Mouse (Mus musculus) ES-CJ7 (cell line): ENCODE measurements around the gene Tceal3.
"Not testable (repeated sequence)": the region's sequence is repeated elsewhere in the genome, so short reads cannot be mapped to it uniquely, and the experiment has no call there.

ENCODE experiments used
- DNase-seq: peaks from one replicate; pipeline ENCODE4 v3.0.0; 2011; ENCODE audit warnings: low read depth, low spot score

The Tceal3 gene

DNA sequence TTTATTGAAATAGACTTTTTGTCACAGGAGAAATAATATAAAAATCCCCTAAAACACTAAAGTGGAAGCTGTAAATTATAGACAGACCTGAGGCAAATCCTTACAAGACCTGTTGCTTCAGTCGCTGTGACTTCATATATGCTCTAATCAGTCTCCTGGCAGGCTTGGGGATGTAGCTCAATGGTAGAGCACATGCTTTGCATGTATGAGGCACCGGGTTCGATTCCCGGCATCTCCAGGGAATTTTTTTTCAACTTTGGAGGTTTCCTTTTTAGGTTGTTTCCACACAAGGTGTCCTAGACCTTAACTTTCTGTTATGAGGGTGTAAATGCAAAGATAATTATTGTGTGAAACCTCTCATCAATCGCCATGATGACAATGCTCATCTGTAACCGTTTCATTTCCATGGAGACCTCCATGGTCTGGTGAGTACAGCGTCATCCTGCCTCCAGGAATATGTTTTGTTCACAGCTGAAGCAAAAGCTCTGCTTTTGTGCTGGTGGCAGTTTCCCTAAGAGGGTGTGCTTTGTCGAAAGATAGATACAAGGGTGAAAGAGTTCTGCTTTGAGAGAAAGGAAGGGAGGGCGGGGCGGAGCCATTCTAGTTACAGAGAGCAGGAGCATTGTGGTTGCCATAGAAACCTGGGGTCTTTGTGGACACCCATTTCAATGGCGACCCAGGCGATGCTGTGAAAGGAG is at the start of gene Tceal3:
Gene Tceal3 (plus strand): TSS at position 644 of the 698 bp plus-strand sequence.
- DNase-seq: peak; percentile 40

DNA sequence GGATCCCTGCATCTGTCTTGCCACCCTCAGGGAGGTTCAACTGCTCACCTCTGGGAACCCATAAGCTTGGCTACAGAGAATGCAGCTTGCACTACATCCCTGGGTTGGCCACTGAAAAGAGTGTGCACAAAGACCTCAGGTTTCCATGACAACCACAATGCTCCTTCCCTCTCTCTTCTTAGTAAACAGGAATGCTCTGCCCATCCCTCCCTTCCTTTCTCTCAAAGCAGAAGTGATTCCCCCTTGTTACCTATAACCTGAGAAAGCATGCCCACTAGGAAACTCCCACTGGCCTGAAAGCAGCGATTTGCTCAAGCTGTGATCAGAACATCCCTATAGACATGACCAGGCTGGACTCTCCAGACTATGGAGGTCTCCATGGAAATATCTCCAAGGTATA is 46.7 kb upstream of the Tceal3 start, which contains the start of gene Kir3dl2:
Gene Kir3dl2 (minus strand): TSS at position 101 of the 400 bp plus-strand sequence.
- DNase-seq: not testable (repeated sequence)

DNA sequence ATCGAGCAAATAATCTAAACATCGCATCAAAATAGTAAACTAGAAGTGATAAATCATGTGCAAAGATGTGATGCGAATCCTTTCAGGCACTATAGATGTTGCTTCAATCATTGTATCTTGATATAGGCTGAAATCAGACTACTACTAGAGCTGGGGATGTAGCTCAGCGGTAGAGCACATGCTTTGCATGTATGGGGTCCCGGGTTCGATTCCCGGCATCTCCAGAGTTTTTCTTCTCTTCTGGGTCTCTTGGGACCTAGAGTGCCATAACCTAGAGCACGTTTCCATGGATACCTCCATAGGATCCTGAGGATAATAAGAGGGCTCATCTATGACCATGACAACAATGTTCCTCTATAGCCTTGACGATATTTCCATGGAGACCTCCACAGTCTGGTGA is 21.5 kb upstream of the Tceal3 start:
- not testable (repeated sequence) for DNase-seq

DNA sequence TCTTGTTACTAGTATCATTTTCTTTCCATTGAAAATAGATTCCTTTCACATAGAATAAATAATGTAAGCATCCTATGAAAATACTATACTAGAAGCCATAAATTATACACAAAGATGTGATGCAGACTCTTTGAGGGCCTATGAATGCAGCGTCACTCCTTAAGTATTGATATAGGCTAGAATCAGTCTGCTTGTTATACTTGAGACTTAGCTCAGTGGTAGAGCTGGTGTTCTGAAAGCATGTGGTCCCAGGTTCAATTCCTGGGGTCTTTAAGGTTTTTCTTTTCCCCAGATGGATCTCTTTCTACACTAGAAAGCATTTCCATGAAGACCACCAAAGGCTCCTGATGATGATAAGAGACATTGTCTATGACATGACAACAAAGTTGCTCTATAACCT is 6.0 kb upstream of the Tceal3 start:
- no peak for DNase-seq

DNA sequence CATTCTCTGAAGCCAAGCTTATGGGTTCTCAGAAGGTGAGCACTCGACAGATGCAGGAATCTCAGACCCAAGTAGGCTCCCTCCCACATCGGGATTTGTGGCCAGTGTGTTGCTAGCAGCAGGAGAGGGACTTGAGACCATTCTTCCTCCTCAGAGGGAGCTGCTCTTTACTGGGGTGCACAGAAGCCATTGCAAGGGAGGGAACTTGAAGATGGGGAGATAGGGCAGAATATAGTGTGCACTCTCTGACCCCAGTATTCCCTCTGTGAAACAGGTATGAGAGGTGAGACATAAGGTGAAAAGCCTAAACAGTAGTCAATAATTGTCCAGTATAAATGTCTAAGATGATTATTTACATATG is 235 bp downstream of the Tceal3 start:
- no peak for DNase-seq

DNA sequence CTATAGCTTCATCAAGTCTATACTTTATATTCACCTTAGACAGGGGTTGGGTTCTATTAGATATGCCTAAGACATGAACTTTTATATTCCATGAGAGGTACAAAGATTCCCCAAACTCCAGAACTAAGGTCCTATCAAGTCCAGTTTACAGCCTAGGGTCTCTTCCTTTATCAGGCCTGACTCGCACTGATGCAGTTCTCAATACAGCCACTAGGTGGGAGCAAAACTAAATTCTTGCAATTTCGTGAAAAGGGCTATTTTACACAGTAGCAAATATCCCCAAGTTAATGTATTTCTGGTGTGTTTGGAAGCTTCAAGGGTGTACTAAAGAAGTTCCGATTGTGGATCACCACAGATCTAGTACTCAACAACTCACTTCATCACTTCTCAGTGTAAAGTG is 8.8 kb downstream of the Tceal3 start:
- DNase-seq: peak; percentile 14

DNA sequence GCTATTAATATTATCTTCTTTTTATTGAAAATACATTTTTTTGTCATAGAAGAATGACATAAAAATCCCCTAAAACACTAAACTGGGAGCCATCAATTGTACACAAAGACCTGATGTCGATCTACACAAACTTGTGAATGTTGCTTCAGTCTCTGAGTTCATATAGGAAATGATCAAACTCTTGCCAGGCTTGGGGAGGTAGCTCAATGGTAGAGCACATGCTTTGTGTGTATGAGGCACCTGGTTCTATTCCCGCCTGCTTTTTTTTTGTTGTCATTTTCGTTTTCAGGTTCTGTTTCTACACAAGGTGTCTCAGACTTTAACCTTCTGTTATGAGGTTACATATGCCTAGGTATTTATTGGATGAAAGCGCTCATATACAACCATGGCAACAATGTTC is 16.3 kb downstream of the Tceal3 start:
- no peak for DNase-seq

DNA sequence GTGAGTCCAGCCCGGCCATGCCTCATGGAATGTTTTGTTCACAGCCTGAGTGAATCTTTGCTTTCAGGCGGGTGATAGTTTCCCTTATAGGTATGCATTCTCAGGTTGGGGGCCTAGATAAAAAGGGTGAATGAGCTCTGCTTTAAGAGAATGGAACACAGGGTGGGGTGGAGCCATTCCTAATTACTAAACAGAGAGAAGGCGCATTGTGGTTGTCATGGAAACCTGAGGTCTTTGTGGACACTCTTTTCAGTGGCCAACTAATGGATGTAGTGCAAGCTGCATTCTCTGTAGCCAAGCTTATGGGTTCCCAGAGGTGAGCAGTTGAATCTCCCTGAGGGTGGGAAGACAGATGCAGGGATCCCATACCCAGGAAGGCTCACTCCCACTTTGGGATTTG is 16.8 kb downstream of the Tceal3 start:
- DNase-seq: no peak

DNA sequence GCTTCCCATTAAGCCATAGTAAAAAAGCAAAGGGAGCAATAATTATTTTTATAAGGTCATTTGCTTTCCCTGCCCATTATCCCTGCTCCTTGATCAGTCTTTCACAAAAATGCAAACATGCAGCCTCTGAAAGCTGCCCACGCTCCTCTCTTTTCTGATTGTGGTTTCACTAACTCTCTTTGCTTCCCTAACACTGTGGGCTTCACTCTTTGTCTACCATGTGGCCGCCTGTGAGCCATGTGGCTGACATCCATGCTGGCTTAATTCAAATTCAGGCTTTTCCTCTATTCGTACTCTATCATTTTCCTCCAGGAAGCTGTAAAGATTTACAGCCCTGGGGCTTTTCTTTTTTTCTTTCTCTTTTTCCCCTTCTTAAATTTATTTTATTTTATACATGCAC is 20.7 kb downstream of the Tceal3 start:
- no peak for DNase-seq

DNA sequence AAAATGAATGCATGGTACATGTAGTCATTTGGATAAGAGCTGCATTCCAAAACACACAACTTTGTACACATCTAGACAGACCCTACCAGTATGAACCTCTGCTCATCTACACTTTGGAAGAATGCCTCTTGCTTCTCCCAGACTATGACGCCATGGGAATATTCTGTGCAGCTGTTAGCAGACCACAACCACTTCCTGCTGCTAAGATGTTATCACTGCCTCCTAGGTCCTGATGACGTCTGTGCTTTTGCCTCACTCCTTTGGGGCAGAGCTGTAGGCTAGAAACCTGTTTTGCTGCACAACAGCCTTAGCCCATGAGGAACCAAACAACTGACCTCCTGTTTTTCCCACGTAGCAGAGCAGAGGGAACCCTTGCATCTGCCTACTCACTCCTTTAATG is 25.2 kb downstream of the Tceal3 start:
- not testable (repeated sequence) for DNase-seq

DNA sequence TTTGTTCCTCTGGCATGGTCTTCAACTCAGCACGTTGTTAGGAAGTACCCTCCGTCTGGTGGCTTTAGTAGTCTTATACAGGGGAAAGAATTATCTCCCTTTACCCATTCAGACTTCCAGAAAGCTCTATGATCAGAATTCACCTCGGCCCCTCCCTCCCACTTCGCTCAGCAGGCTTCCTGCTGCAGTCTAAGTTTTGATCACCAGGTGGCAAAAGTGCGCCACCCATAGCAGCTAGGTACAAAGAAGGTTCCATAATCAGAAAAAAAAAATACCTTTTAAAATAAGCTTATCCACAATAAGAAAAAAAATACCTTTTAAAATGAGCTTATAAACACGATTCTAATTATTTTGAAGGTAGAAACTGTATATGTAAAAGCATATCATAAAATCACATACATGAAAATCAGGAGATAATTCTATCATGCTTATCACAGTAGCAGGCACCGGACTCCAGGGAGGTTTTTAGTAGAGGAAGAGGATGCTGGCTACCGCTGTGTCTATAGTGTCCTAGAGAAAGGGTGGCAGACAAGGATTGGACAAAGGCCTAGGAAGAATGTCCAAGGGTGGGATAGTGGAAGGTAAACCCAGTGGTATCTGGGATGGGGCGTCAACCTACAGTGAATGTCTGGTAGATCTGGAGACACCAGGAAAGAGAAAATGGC is 34.4 kb downstream of the Tceal3 start:
- peak; percentile 5 for DNase-seq

DNA sequence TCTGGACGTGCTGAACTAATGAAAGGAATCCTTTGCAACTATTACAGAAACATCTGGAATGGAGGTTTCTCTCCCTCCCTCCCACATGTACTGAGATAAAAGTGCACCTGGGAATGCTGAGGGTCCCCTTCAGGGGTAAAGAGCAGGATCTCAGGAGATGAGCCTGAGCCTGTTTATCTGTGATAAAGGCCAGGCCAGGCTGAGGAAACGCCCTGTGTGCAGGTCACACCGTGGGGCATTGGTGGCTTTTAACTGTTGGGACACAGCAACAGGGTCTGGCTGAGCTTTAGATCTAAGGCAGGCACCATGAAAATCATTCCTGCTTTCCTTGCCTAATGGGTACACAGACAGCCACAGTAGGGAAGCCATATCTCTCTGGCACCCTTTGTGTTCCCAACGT is 35.3 kb downstream of the Tceal3 start:
- no peak for DNase-seq

DNA sequence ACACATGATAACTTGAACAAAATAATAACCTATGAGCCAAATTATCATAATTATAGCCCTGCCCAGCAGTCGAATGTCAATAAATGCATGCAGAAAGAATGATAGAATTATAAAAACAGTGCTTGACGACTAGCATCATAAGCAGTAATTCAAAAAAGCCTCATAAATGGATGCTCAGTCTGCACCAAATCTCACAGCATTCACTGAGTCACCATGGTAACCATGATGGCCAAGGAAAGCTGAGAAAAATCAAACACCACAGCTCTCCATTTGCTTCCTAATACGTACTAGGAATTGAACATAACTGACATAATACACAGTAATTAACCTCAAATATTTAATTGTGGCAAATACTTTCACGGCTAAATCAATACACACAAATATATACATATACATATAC is 44.5 kb downstream of the Tceal3 start:
- DNase-seq: no peak

DNA sequence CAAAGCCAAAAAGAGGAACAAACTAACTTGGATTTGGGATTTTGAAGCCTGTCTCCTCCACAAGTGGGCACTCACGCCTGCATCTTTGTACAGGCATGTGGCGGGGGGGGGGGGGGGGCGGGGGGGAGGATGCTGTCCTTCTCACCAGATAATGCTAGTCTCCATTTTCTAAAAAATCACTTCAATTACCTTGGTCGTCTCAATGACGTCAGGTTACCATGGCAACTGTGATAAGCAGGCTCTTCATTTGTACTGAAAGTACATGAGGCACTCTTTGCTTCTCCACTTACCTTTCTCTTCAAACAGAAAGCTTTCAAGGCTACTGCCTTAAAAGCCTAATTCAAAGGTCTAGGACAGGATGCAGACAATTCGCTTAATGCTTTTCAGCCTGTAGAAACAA is 49.1 kb downstream of the Tceal3 start:
- DNase-seq: peak; percentile 4

DNA sequence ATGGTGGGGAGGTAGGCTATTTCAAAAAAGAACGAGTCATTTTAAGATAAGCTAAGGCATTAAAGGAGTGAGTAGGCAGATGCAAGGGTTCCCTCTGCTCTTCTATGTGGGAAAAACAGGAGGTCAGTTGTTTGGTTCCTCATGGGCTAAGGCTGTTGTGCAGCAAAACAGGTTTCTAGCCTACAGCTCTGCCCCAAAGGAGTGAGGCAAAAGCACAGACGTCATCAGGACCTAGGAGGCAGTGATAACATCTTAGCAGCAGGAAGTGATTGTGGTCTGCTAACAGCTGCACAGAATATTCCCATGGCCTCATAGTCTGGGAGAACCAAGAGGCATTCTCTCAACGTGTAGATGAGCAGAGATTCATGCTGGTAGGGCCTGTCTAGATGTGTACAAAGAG is 55.2 kb downstream of the Tceal3 start:
- DNase-seq: not testable (repeated sequence)

DNA sequence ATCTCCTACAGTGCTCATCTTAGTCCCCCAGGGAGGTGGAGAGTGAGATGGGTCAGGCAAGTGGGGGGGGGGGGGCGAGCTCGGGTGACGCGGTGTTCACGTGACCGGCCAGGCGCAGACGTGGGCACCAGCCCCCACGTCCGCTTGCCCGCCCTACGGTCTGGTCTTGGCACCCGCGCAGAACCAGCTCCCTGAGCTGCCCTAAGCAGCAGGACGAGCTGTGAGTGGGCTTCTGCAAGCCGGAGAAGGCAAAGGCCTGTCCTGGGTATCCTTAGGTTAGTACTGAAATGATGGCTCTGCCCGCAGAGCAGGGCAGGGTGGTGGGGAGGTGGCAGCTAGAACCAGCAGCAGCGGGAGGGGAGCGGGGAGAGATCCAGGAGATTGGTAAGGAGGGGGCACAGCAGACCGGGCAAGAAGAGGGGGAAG is 75.7 kb downstream of the Tceal3 start:
- no peak for DNase-seq

DNA sequence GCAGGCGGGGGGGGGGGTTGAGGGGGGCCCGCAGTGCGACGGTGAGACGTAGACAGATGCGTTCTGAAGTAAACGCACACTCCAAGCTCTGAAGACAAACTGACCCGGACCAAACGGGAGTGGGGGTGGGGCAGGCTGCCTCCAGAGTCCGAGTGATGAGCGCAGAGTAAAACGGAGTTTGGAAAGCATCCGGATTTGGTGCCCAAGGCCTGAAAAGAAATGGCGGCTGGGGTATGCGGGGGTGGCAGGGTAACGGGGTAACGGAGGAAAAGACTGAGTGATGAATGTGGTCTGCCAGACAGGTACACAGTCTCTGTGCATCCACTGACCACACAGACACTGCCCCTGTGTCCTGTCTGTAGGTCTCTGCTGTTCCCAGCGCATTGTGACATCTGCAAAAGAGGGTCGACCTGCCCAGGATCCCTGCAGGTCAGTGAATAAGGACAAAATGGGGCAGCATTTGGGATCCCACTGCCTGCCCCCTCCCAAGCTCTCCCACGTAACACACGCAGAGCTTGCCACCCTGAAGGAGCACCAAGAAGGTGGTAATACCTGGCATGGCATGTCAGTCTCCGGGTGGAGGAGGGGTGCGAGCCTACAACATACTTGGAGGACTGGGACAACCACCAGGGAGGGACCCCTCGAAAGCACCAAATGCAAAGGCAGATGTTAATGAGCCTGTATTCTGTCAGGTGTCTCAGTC is 76.3 kb downstream of the Tceal3 start:
- not testable (repeated sequence) for DNase-seq

DNA sequence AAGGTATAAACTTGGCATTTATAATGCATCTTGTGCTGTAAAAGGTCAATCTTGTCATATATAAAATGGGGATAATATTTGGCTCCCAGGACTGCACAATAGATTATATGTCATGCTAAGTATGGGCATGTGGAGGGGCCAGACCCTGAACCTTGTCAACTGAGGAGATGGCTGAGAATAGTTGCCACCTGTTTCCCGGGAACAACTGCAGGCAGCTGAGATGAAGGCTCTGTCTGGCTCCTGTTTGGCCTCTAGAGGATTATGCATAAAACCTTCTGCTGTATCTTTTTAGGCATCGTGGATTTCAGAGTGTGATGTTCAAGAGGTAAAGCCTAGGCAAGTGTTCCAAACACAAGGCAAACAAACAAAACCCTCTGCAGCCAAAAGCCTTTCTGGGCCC is 78.2 kb downstream of the Tceal3 start:
- DNase-seq: no peak

DNA sequence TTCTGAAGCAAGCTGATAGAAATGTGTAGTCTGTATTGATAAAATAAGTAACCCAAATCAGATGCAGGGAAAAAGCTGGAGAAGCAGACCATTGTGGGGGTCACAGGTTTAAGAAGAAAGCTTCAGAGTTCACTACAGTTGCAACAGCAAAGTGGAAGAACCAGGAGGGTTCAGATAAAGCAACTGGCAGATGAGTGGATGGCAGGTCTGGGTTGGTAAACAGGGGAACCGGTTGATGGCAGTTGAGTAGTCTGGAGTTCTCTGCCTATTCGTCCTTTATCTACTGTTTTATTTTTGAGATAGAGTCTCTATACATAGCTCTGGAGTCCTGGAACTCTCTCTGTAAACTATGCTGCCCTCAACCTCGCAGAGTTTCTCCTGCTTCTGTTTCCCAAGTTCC is 90.3 kb downstream of the Tceal3 start:
- DNase-seq: no peak

DNA sequence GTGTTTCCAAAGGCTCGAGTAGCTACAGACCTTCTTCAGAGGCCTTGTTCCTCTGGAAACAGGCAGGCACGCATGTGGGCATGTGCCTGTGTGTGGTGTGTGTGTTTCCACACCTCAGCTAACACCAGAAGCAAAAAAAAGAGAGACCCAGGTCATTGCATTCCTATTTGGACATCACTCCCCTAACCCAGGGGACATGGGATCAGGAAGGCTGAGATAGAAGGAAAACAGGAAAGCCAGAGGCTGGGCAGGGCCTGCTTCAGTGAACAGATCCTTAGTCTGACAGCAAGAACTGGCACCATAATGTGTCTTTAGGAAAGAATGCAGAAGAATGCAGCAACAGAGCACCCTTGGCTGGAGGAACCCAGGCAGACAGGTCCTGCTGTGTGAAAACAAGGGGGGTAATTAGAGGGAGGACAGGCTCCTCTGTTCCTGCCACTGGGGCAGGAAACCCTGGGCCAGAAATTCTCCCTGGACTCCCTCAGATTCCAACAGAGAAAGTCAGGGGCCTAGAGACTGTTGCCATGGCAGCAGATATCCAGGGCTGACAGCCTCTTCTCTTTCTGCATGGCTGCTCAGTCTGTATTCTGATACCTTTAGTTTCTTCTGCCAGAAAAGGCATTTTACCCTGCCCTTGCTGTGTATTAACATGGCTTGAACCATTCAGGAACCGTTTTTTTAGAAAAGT is 101.1 kb downstream of the Tceal3 start:
- DNase-seq: not testable (repeated sequence)

DNA sequence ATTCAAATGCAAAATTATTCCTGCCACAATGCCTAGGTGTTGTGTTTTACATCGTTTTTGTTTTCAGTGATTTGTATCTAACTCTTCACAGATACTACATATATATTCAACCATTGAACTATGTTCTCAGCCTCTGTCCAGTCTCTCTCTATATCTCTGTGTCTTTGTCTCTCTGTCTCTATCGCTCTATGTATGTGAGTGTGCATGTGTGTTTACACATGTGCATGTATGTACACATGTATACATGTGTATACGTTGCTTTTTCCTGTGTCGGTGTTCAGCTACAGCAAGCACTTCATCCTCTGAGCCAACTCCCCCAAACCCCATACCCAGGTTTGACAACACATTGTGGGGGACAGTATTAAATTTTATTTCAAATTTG is 101.6 kb downstream of the Tceal3 start:
- DNase-seq: no peak

DNA sequence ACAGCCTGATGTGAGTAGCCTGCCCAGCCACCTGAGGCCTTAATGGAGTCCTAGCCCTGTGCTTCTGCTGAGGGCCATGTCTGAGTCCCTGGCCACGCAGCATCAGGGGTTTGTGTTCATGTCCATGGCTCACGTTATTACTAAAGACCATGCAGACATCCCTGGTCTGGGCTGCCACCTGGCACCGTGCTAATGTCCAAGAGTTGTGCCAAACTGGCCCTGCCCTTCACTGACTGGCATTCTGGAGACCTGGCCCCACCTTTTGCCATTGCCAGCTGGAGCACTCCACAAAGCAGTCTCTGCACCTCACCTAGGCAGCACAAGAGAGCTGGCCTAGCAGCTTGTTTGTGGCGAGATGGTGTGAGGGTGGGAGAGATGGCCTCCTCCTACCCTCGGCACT is 102.6 kb downstream of the Tceal3 start:
- no peak for DNase-seq
